Mouse (Mus musculus): ENCODE measurements around the gene Prmt3.

Prmt3 gene

GRCm38 (mm10) chr7:49803511-49803910, 25.4 kb downstream of the Prmt3 start:
- no peak for DNase-seq

- no peak for DNase-seq
Measured at GRCm38 (mm10) chr7:49804638-49805165, 26.6 kb downstream of the Prmt3 start.

GRCm38 (mm10) chr7:49805618-49806017, 27.5 kb downstream of the Prmt3 start:
- no peak for DNase-seq

- DNase-seq: no peak
Measured at GRCm38 (mm10) chr7:49807093-49807682, 29.0 kb downstream of the Prmt3 start.

- DNase-seq: no peak
Measured at GRCm38 (mm10) chr7:49807846-49808622, 29.9 kb downstream of the Prmt3 start.

- no peak for DNase-seq
Measured at GRCm38 (mm10) chr7:49809100-49809499, 31.0 kb downstream of the Prmt3 start.

- no peak for DNase-seq
Measured at GRCm38 (mm10) chr7:49809562-49809961, 31.4 kb downstream of the Prmt3 start.

GRCm38 (mm10) chr7:49811346-49811745, 33.2 kb downstream of the Prmt3 start:
- DNase-seq: peak; percentile 13

- DNase-seq: no peak
Measured at GRCm38 (mm10) chr7:49819393-49819792, 41.2 kb downstream of the Prmt3 start.

GRCm38 (mm10) chr7:49821370-49821769, 43.2 kb downstream of the Prmt3 start:
- no peak for DNase-seq

- no peak for DNase-seq
Measured at GRCm38 (mm10) chr7:49822028-49822427, 43.9 kb downstream of the Prmt3 start.

GRCm38 (mm10) chr7:49823595-49823994, 45.4 kb downstream of the Prmt3 start:
- no peak for DNase-seq

GRCm38 (mm10) chr7:49824043-49824442, 45.9 kb downstream of the Prmt3 start:
- DNase-seq: no peak

GRCm38 (mm10) chr7:49824581-49824980, 46.4 kb downstream of the Prmt3 start:
- DNase-seq: no peak

- DNase-seq: no peak
Measured at GRCm38 (mm10) chr7:49825492-49825891, 47.3 kb downstream of the Prmt3 start.

- DNase-seq: no peak
Measured at GRCm38 (mm10) chr7:49827920-49828319, 49.8 kb downstream of the Prmt3 start.

GRCm38 (mm10) chr7:49842366-49843282, 64.5 kb downstream of the Prmt3 start:
- peak; percentile 23 for DNase-seq

GRCm38 (mm10) chr7:49843304-49843933, 65.3 kb downstream of the Prmt3 start:
- no peak for DNase-seq

- no peak for DNase-seq
Measured at GRCm38 (mm10) chr7:49847939-49848338, 69.8 kb downstream of the Prmt3 start.

- DNase-seq: no peak
Measured at GRCm38 (mm10) chr7:49853342-49854181, 75.4 kb downstream of the Prmt3 start.

GRCm38 (mm10) chr7:49857347-49857746, 79.2 kb downstream of the Prmt3 start:
- DNase-seq: no peak

- DNase-seq: no peak
Measured at GRCm38 (mm10) chr7:49858257-49858656, 80.1 kb downstream of the Prmt3 start.
